Mouse (Mus musculus): Measurements from ENCODE around the gene Gm3636. TPM values are rescaled to one million over a fixed set of nuclear protein-coding genes. Genes with fewer than 3 reads are reported as not detected.
A peak's percentile ranks its signal among the peaks of the same experiment; 100 is the strongest.
"Not testable (repeated sequence)": the region's sequence is repeated elsewhere in the genome, so short reads cannot be mapped to it uniquely, and the experiment has no call there.

Gm3636 gene
- total RNA-seq (2021) = 1 to 10 TPM; 1.9 to 2.0 TPM
- long read RNA-seq, experiment 1, partial matches to known transcripts = 0 of 4 reads
- long read RNA-seq, experiment 1, other reads (novel, unspliced or antisense) = 3 of 4 reads
- long read RNA-seq, experiment 2, partial matches to known transcripts = 0 of 1 reads
- long read RNA-seq, experiment 2, other reads (novel, unspliced or antisense) = 1 of 1 reads

- intact Hi-C loops (cut with DNase I); H3K4me3 ChIP-seq; H3K27ac ChIP-seq; DNase-seq (ENCODE audit: extremely low spot score in 1 of 2, low spot score in 2 of 2): not testable (repeated sequence)
Observed at GRCm38 (mm10) chr14:6742232-6742631, at the start of gene Gm3636. Gm3636 (minus strand) TSS chr14:6742332.

DNA sequence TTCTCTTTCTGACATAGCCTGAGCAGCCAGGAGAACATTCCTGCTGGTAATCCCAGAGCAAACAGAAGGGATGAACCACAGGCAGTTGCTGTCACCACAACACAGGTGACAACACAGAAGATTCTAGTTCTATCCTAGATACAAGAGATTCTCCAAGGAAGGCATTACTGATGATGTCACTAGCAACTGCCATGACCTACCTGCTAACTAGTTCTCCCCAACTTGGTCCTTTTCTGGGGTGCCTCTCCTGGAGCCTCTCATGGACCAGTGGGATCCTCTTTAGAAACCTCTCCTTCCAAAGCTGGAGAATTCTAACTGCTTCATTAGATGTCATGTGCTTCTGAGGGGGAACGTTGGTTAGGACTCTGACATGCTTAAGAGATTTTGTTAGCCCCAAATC lies 32.2 kb upstream of the Gm3636 start, which contains the start of gene Gm8362:
Gm8362 (minus strand) TSS at position 101 of the 400 bp plus-strand sequence.
- DNase-seq (ENCODE audit: extremely low spot score in 1 of 2, low spot score in 2 of 2); H3K4me3 ChIP-seq; H3K27ac ChIP-seq; intact Hi-C loops (cut with DNase I): not testable (repeated sequence)

- peak; percentile 6 to 8 for DNase-seq (ENCODE audit: extremely low spot score in 1 of 2, low spot score in 2 of 2)
- H3K27ac ChIP-seq; H3K4me3 ChIP-seq; intact Hi-C loops (cut with DNase I): not testable (repeated sequence)
Observed at GRCm38 (mm10) chr14:6757231-6757536, 15.1 kb upstream of the Gm3636 start.

DNA sequence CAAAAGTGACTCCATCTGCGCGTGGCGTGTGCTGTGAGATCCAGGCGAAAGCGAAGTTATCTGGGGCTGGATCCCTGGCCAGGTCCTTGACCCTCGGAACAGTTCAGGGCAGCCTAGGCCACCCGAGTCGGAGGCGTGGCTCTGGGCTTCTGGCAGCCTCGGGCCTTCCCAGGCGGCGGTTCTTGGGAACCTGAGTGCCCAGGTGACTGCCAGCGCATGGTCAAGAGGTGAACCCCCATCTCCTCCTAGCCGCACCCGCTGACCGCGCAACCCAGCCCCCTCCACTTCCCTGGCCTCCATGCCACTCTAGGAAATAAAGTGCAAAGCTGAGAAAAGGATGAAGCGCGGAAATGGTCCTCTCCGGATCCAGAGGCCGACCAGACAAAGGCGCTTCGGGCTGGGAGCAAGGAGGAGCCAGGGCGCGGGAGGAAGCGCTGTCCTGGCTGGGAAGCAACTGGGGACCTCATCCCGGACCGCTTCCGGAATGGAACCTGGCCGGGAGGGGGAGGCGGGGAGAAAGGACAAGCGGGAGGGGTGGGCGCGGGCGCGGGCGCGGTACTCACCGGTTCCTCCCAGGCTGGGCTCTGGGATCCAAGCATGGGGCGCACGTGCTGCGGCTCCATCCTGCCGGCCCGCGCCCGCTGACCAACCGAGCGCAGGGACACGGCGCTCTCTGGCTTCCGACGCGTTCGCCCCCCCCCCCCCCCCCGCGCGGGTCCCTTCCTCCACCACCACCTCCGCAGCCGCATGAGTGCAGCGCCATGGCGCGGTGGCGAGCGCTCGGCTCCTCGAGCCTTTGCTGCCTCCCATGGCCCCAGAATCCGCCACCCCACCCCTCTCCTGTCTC lies 14.5 kb upstream of the Gm3636 start:
- DNase-seq (ENCODE audit: extremely low spot score in 1 of 2, low spot score in 2 of 2) = peak; percentile 7 to 11

DNA sequence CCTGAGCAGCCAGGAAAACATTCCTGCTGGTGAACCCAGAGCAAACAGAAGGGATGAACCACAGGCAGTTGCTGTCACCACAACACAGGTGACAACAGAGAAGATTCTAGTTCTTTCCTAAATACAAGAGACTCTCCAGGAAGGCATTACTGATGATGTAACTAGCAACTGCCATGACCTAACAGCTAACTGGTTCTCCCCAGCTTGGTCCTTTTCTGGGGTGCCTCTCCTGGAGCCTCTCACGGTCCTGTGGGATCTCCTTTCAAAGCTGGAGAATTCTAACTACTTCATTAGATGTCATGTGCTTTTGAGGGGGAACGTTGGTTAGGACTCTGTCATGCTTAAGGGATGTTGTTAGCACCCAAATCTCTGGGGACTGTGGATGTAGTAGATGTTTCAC lies 22.0 kb downstream of the Gm3636 start, which contains the start of gene Gm8050:
Gm8050 (minus strand) TSS at position 101 of the 400 bp plus-strand sequence.
- intact Hi-C loops (cut with DNase I); H3K27ac ChIP-seq; H3K4me3 ChIP-seq; DNase-seq (ENCODE audit: extremely low spot score in 1 of 2, low spot score in 2 of 2): not testable (repeated sequence)

More for the DNA sequence above, 14.5 kb upstream of the Gm3636 start:
- H3K27ac ChIP-seq; intact Hi-C loops (cut with DNase I): not testable (repeated sequence)
- H3K4me3 ChIP-seq = peak overlapping the region; percentile 31

Other genes starting within 250 kb of the Gm3636 start
- gene Gm8356, start 205.0 kb downstream of the Gm3636 start, total RNA-seq (2021) = not detected
- gene Gm3629, start 151.7 kb downstream of the Gm3636 start, total RNA-seq (2021) = under 1 TPM in 1 of 2 experiments, not detected in 1; 0.75 TPM
- not detected for gene Gm3460, start 119.9 kb downstream of the Gm3636 start, total RNA-seq (2021)
- not detected for gene Gm10251, start 58.2 kb downstream of the Gm3636 start, total RNA-seq (2021)
- not detected for gene Gm8050, start 22.1 kb downstream of the Gm3636 start, total RNA-seq (2021)
- not detected for gene Gm8362, start 32.1 kb upstream of the Gm3636 start, total RNA-seq (2021)
- gene Gm3642, start 98.0 kb upstream of the Gm3636 start, total RNA-seq (2021) = not detected
- 1 to 10 TPM; 1.4 TPM for gene Gm3667, start 147.6 kb upstream of the Gm3636 start, total RNA-seq (2021)
- gene Gm6356, start 231.5 kb upstream of the Gm3636 start, total RNA-seq (2021) = not detected